Mouse (Mus musculus) cortical plate, adult 2 months (tissue): ENCODE data around the gene Ppip5k1.

Experiments
- CTCF ChIP-seq: fragments of 200-500 bp; IDR thresholded peaks from 2 replicates; pipeline ENCODE4 v1.5.1; 2011; ENCODE audit warnings: mild to moderate bottlenecking, control low read depth, low read length; ENCODE audit not compliant: insufficient read depth; ENCODE audit errors: extremely low read depth
- POLR2A ChIP-seq: fragments of 200-500 bp; IDR thresholded peaks from 2 replicates; pipeline ENCODE4 v1.6.1; 2011; ENCODE audit warnings: mild to moderate bottlenecking, low read length, control low read depth; ENCODE audit not compliant: insufficient read depth; ENCODE audit errors: extremely low read depth

GRCm38 (mm10) chr2:121294182-121294581 lies 61.0 kb downstream of the Ppip5k1 start:
- TF ChIP-seq POLR2A = no peak
- no peak for TF ChIP-seq CTCF
